Mouse (Mus musculus) embryo, embryonic 11 days (tissue): ENCODE results near the gene Kdm4a.

ENCODE experiments used
- DNase-seq: peaks from one replicate; pipeline ENCODE4 v3.0.0-alpha.2; 2015

The Kdm4a gene

GRCm38 (mm10) chr4:118179467-118180300 lies at the start of gene Kdm4a:
Gene Kdm4a (minus strand): TSS chr4:118180043.
- DNase-seq = peak; percentile 99

- no peak for DNase-seq
These were observed 49.4 kb upstream of the Kdm4a start for GRCm38 (mm10) chr4:118229035-118229770.

- DNase-seq = no peak
These were observed 47.6 kb upstream of the Kdm4a start for GRCm38 (mm10) chr4:118227398-118227797.

GRCm38 (mm10) chr4:118221261-118221660 lies 41.4 kb upstream of the Kdm4a start:
- no peak for DNase-seq

GRCm38 (mm10) chr4:118220756-118221155 lies 40.9 kb upstream of the Kdm4a start:
- no peak for DNase-seq

GRCm38 (mm10) chr4:118219487-118219886 lies 39.6 kb upstream of the Kdm4a start:
- DNase-seq = no peak

- DNase-seq = no peak
These were observed 38.7 kb upstream of the Kdm4a start for GRCm38 (mm10) chr4:118218521-118218920.

GRCm38 (mm10) chr4:118216726-118217595 lies 37.1 kb upstream of the Kdm4a start:
- peak; percentile 69 for DNase-seq

GRCm38 (mm10) chr4:118214891-118215290 lies 35.0 kb upstream of the Kdm4a start:
- DNase-seq = no peak

GRCm38 (mm10) chr4:118206918-118207640 lies 27.2 kb upstream of the Kdm4a start:
- DNase-seq = peak; percentile 45

GRCm38 (mm10) chr4:118205906-118206305 lies 26.1 kb upstream of the Kdm4a start:
- DNase-seq = no peak

- DNase-seq = no peak
These were observed 19.2 kb upstream of the Kdm4a start for GRCm38 (mm10) chr4:118199093-118199492.

GRCm38 (mm10) chr4:118198606-118199005 lies 18.8 kb upstream of the Kdm4a start:
- DNase-seq = peak; percentile 21

GRCm38 (mm10) chr4:118196185-118196584 lies 16.3 kb upstream of the Kdm4a start:
- DNase-seq = no peak

GRCm38 (mm10) chr4:118180301-118181080 lies 648 bp upstream of the Kdm4a start:
- DNase-seq = no peak

GRCm38 (mm10) chr4:118178952-118179466 lies 834 bp downstream of the Kdm4a start:
- DNase-seq = no peak

- no peak for DNase-seq
These were observed 7.4 kb downstream of the Kdm4a start for GRCm38 (mm10) chr4:118172461-118172860.

GRCm38 (mm10) chr4:118171006-118171405 lies 8.8 kb downstream of the Kdm4a start:
- DNase-seq = peak; percentile 54

GRCm38 (mm10) chr4:118162123-118162522 lies 17.7 kb downstream of the Kdm4a start:
- DNase-seq = no peak

- DNase-seq = no peak
These were observed 22.2 kb downstream of the Kdm4a start for GRCm38 (mm10) chr4:118157666-118158065.

GRCm38 (mm10) chr4:118156559-118156958 lies 23.3 kb downstream of the Kdm4a start:
- no peak for DNase-seq
